Mouse (Mus musculus): ENCODE measurements at regions not wholly inside any gene's neighbourhood (a gene's known extent, or its start where the extent isn't known, plus 50 kb on each side); places are given as distances from the start of the nearest gene placed in this dataset.
A peak's percentile ranks its signal among the peaks of the same experiment; 100 is the strongest.
"Not testable (repeated sequence)": the region's sequence is repeated elsewhere in the genome, so short reads cannot be mapped to it uniquely, and the experiment has no call there.

- DNase-seq: no peak
Measured at GRCm38 (mm10) chr8:37048912-37049692, 55.7 kb downstream of the AI429214 start.

GRCm38 (mm10) chr8:37049969-37050683 is 56.7 kb downstream of the AI429214 start:
- peak; percentile 84 for DNase-seq

GRCm38 (mm10) chr8:37050684-37051028 is 57.3 kb downstream of the AI429214 start:
- no peak for DNase-seq

DNA sequence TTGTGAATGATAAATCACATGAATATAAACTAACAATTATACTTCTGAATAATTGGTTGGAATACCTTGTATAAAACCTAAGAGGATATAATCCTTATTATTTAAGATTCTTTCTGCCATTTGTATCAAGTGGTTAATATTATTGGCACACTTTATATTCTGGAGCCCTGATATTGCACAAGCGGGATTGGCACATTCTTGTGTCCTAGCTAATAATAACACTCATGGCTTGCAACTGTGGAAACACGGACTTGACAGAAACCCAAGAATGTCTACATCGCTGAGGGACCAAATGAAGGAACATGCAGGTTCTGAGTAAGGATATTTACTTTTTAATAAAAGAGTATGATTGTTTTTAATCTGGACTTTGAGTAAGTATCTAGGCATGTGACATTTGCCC is 63.0 kb downstream of the AI429214 start:
- DNase-seq: no peak

GRCm38 (mm10) chr8:37058390-37058789 is 65.0 kb downstream of the AI429214 start:
- DNase-seq: no peak

- peak; percentile 13 for DNase-seq
Measured at GRCm38 (mm10) chr8:37062012-37062944, 68.9 kb downstream of the AI429214 start.

- peak; percentile 16 for DNase-seq
Measured at GRCm38 (mm10) chr8:37063764-37064331, 70.4 kb downstream of the AI429214 start.

- DNase-seq: no peak
Measured at GRCm38 (mm10) chr8:37072905-37073304, 79.5 kb downstream of the AI429214 start.

DNA sequence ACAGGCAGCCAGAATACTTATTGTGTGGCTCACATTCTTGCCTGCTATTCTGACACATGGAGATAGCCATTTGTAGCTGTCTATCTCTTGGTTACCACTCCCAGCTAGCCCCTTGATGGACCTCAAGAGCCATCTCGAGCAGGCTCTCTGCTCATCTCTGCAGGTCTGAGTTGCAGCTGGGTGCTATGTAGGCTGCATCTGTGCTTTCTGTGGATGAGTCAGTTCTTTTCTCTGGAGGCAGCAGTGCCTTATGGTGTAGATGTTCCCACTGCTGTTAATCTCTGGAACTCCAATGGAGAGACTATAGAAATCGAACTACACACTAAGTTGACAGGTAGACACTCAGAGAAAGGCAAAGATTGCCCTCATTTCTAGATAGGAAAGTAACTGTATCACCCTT is 106.3 kb downstream of the AI429214 start:
- no peak for DNase-seq

DNA sequence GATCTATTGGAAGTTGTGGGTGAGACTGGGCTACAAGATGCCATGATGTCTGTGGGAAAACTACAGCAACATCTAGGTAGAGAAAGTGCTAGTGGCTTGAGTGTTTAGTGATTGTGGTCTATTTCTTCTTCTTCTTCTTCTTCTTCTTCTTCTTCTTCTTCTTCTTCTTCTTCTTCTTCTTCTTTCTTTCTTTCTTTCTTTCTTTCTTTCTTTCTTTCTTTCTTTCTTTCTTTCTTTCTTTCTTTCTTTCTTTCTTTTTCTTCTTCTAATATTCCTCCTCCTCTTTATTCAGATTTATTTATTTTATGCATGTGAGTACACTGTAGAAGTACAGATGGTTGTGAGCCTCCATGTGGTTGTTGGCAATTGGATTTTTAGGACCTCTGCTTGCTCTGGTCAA is 119.0 kb downstream of the AI429214 start:
- DNase-seq: not testable (repeated sequence)

DNA sequence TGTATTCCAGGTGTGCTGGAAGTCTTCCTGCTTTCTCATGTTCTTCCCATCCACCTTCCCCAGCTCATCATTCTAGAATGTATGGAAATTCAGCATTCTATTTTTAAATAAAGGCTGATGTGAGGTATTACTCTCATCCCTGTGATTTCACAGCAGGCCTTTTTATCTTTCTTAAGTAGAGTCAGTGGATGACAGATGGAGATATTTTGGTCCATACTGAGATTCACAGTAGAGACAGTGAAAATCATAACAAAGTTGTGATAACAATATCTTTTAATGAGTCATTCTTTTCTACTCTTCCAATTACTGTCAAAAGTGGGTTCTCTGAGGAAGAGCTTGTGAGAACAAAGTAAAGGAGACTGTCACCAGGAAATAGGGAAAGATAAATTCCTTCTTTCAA is 132.4 kb downstream of the AI429214 start:
- no peak for DNase-seq

- no peak for DNase-seq
Measured at GRCm38 (mm10) chr8:37129670-37130069, 136.3 kb downstream of the AI429214 start.

GRCm38 (mm10) chr8:37131988-37132387 is 138.6 kb downstream of the AI429214 start:
- no peak for DNase-seq

GRCm38 (mm10) chr8:37134192-37134964 is 141.0 kb downstream of the AI429214 start:
- DNase-seq: no peak

DNA sequence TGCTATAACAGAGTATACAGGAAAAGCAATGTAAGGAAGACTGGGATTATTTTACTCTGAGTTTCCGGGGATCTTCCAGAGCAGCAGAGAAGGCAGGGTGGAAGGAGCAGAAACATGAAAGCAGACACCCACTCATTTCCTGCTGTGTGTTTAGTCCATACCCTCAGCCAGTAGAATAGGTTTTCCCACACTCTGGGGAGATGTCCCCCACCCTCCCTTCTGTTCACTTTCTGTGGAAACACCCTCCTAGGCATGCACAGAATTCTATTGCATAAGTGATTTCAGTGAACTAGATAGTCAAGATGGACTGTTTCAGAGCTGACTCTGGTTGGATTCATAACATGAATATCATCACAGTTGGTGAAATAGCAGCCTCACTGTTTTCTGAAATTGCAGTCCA is 156.9 kb downstream of the AI429214 start:
- DNase-seq: peak; percentile 6

- no peak for DNase-seq
Measured at GRCm38 (mm10) chr8:37154361-37154760, 161.0 kb downstream of the AI429214 start.

- no peak for DNase-seq
Measured at GRCm38 (mm10) chr8:37154946-37155345, 161.5 kb downstream of the AI429214 start.

GRCm38 (mm10) chr8:37159481-37159880 is 166.1 kb downstream of the AI429214 start:
- peak; percentile 77 for DNase-seq

DNA sequence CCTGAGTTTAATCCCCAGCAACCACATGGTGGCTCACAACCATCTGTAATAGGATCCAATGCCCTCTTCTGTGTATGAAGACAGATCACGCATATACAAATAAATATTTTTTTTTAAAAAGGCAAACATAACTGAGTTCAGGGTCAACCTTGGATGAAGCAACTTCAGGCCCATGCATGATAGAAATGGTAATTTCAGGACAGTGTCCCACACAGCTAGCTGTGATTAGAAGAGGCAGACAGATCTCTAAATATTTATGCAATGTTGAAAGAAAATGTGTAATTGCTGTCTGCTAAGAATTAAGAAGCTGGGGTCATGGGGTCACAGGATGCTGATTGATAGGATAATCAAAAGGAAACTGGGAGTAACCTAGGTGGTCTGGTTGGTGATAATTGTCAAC is 203.5 kb downstream of the AI429214 start:
- no peak for DNase-seq

GRCm38 (mm10) chr8:37215894-37216293 is 222.5 kb downstream of the AI429214 start:
- no peak for DNase-seq

- no peak for DNase-seq
Measured at GRCm38 (mm10) chr8:37227091-37227490, 233.7 kb downstream of the AI429214 start.

DNA sequence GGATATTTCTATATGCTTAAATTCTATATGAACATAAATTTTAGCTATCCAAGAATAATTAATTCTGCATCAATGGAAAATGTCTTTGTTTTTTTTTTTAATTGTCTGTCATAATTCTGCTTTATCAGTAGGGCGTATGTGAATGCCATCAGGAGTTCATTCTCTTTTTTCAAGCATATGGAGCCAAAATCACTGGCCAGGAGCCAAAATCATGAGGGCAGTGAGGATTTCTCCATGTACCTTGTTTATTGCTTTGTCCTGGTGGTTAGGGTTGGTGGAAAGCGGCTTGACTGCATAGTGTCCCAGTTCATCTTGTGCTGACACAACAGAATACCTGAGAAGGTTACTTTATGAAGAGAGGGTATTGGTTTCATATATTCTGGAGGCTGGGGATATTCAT is 243.9 kb downstream of the AI429214 start:
- no peak for DNase-seq

All from layer of hippocampus, adult 9-11 months (tissue).